Mouse (Mus musculus): Measurements from ENCODE around the gene Tab1.

- TF ChIP-seq CTCF (IDR thresholded peaks at IDR 0.05; ENCODE audit: insufficient read depth, low read depth, low read length) = no peak
- no peak for TF ChIP-seq POLR2A (IDR thresholded peaks at IDR 0.05; ENCODE audit: insufficient read depth, low read depth, low read length)
Measured at GRCm38 (mm10) chr15:80094201-80094600, 38.7 kb upstream of the Tab1 start.

All from olfactory bulb, adult 2 months (tissue).